Mouse (Mus musculus): Measurements from ENCODE around the gene Pkig.

GRCm38 (mm10) chr2:163710000-163710399 lies 51.8 kb downstream of the Pkig start:
- TF ChIP-seq CTCF (IDR thresholded peaks at IDR 0.05; ENCODE audit: low read depth, low read length) (no peak), POLR2A (IDR thresholded peaks at IDR 0.05; ENCODE audit: insufficient read depth, low read length) (no peak), EP300 (IDR thresholded peaks at IDR 0.05; ENCODE audit: insufficient read depth, low read depth, low read length) (no peak)
